Mouse (Mus musculus): ENCODE measurements around the gene Klk1b27.
"Not testable (repeated sequence)": the region's sequence is repeated elsewhere in the genome, so short reads cannot be mapped to it uniquely, and the experiment has no call there.

Gene Klk1b27

GRCm38 (mm10) chr7:44051990-44052389, at the start of gene Klk1b27:
Gene Klk1b27, plus strand, starts transcription at chr7:44052290.
- DNase-seq (ENCODE audit: low spot score), result not testable (repeated sequence)

GRCm38 (mm10) chr7:44004847-44005246, 47.2 kb upstream of the Klk1b27 start:
- DNase-seq (ENCODE audit: low spot score), result no peak

GRCm38 (mm10) chr7:44011868-44012267, 40.2 kb upstream of the Klk1b27 start, which contains the start of gene Klk1b26:
Gene Klk1b26, plus strand, starts transcription at chr7:44012168.
- DNase-seq (ENCODE audit: low spot score), result not testable (repeated sequence)

GRCm38 (mm10) chr7:44014666-44015065, 37.4 kb upstream of the Klk1b27 start:
- not testable (repeated sequence) for DNase-seq (ENCODE audit: low spot score)

- no peak for DNase-seq (ENCODE audit: low spot score)
Measured at GRCm38 (mm10) chr7:44015071-44015470, 37.0 kb upstream of the Klk1b27 start.

GRCm38 (mm10) chr7:44072117-44072516, 20.0 kb downstream of the Klk1b27 start:
- DNase-seq (ENCODE audit: low spot score), result no peak

- DNase-seq (ENCODE audit: low spot score), result no peak
Measured at GRCm38 (mm10) chr7:44077703-44078102, 25.6 kb downstream of the Klk1b27 start.

- no peak for DNase-seq (ENCODE audit: low spot score)
Measured at GRCm38 (mm10) chr7:44096111-44096510, 44.0 kb downstream of the Klk1b27 start.

- not testable (repeated sequence) for DNase-seq (ENCODE audit: low spot score)
Measured at GRCm38 (mm10) chr7:44102028-44102427, 49.9 kb downstream of the Klk1b27 start, which contains the start of gene Klk1b21. Gene Klk1b21, plus strand, starts transcription at chr7:44102328.
